Mouse (Mus musculus) lung, postnatal 10 days (tissue): ENCODE measurements at regions not wholly inside any gene's neighbourhood (a gene's known extent, or its start where the extent isn't known, plus 50 kb on each side); places are given as distances from the start of the nearest gene placed in this dataset.

Experiments
- DNase-seq: peaks from one replicate; pipeline ENCODE4 v3.0.0; 2021

GRCm38 (mm10) chr13:100975741-100976140 lies 142.5 kb upstream of the Slc30a5 start:
- no peak for DNase-seq

DNA sequence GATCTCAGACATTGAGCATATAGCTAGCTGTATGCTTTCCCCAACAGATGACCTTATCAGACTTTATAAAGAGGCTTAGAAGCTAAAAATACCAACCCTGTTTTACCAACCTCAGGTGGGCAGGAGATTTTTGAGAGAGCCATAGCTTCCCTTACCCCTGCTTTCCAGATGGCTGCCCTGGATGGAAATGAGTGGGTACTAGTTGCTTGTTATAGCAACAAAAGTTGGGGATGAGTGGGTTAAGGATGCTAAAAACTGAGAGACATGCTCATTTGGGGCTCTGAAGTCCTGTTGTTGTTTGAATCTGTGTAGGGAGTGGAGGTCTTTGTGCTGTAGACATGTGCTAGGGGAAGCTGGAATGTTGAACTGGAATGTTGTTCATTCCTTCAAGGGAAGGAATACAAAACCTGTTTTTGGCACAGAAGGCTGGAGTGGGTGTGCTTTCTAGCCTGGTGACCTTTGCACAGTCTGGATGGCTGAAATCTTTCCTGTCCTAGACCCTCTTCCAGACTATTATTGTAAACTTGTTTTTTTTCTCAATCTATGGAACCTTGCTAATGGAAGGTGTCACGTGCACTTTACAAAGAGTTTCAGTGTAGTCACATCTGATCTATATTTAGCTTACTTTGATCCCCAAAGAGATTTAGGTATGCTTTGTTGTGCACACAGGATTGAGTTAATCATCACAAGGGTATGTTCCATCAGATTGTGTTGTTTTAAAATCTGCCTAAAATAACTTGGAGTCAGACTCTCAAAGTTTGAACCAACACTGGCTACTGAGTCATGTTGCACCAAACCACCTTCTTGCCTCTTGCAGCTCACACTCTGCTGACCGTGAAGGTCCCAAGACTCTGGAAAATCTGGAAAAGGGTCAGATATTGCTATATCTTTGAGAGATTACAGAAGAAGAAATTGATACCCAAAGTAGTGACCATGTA lies 138.1 kb upstream of the Slc30a5 start:
- DNase-seq: no peak

GRCm38 (mm10) chr13:100962811-100963540 lies 129.7 kb upstream of the Slc30a5 start:
- no peak for DNase-seq

DNA sequence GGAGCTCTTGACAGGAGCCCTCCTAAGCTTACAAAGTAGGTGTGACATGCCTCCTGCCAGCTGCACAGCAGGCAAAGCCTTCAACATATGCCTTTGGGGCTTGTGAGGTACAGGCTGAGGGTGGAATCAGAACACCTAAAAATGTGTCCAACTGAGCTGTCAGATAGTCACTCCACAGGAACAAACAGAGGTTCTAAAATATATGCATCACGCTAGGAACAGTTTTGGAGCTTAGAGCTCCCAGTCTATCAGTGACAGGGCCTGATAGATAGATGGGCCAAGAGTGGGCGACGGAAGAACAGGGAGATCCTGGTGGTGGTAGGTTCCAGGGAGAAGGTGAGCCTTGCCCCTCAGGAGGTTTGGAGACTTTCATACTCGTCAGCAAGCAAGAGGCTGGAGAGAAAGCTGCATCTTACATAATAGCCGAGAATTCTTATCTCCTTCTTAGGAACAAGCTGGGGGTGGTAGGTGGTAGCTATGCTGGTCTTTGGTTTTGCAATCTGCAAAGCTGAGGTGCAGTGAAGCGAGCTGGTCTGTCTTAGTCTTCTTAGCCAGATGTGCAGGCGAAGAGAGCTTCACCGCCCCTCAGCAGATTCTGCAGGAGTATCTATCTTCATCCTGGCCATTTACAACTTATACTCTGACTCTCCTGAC lies 121.5 kb upstream of the Slc30a5 start:
- no peak for DNase-seq

DNA sequence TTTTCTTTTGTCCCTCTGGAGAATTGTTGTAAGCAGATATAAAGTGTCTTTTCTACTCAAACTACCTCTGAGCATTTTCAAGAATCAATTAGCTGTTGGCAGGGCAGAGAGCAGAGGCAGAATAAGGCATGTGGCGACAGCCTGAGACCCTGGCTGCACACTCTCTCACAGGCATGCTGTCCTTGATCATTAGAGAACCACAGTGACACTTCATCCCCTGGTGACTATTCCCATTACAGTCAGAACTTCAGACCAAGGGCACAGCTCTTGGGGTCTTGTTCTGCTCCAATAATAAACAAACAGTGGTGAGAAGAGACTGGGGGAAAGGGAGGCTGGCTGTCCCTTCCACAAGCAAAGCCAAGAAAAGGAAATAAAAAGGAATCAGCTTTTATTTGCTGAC lies 120.9 kb upstream of the Slc30a5 start:
- DNase-seq: peak; percentile 17

DNA sequence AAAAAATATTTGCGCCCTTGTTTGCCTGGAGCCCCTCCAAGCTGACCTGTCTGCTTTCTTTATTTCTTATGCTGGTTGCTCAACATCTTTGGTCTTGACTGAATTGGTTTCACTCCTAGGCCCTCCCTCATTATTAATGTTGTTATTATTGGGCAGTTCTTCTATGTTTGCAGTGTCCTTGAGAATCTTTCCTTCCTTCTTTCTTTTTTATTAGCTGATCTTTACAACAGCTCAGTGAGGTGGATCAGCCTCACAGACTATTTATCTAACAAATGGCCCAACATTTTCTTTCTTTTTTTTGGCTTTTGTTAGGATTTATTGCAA lies 117.9 kb upstream of the Slc30a5 start:
- no peak for DNase-seq

DNA sequence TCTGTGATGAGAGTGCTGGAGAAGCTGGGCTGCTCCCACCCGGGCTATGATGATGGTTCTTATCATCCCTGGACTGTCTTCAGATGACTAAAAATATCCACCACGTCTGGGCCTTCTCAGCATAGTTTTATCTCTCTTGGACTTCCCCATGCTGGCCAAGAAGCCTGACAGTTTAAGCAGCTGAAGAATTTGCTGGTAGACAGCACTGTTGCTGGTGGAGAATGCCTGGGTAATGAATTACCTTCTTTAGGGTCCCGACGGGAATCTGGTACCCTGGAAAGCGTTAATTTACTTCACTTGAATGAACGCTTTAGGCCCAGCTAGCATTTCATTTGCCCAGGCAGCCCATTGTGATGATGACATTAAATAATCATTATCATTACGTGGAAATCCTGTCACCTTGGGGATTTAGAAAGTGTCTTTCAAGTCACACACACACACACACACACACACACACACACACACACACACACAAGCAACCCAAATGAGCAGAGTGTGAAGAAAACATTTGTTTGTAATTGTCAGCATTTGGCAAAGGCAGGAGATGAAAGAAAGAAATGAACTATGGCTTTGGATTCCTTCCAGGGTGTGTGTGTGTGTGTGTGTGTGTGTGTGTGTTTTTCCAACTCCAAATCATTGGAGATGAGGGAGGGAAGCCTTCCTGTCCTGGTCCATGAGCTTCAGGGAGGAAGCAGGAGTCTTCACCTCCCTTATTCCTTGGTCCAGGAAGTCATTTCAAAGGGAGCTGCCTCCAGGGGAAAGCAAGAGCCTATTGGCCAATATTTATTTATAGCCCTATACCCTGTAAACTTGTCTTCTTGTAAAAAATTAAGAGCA lies 117.3 kb upstream of the Slc30a5 start:
- peak; percentile 45 for DNase-seq

GRCm38 (mm10) chr13:100943206-100943848 lies 110.1 kb upstream of the Slc30a5 start:
- no peak for DNase-seq

GRCm38 (mm10) chr13:100940791-100941190 lies 107.6 kb upstream of the Slc30a5 start:
- no peak for DNase-seq

GRCm38 (mm10) chr13:100939677-100940076 lies 106.5 kb upstream of the Slc30a5 start:
- peak; percentile 64 for DNase-seq

DNA sequence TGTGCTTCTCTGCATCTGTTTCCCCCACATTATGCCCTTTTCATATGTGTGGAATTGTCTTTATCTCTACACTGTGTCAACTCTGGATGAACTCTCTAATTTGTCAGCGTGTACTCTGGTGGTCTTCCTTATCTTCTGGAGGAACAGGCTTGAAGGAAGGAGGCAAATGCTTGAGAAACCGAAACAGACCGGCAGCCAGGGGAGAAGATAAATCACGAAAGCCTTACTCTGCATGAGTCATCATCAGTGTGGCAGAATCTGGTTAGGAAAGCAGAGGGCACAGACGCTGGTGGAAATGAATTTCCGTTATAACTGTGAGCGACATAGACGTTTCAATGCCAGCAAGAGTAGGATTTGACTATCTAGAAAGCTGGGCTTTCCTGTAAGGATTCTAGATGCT lies 100.0 kb upstream of the Slc30a5 start:
- no peak for DNase-seq

DNA sequence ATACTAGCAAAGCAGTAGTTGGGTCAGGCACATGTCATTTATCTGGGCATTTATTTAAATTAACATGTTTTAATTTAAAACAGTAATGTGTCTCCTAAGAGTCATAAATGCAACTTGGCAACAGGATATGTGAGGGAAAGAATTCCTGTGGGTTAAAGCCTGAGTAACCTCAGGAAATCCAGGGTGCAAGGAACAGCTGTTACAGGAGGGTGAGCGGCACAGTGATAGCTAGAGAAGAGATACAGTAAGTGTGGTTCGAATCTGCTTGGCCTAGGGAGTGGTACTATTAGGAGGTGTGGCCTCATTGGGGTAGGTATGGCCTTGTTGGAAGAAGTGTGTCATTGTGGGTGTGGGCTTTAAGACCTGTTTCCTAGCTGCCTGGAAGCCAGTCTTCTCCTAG lies 66.3 kb upstream of the Slc30a5 start:
- no peak for DNase-seq

- no peak for DNase-seq
These were observed 60.6 kb upstream of the Slc30a5 start for GRCm38 (mm10) chr13:100893871-100894270.

DNA sequence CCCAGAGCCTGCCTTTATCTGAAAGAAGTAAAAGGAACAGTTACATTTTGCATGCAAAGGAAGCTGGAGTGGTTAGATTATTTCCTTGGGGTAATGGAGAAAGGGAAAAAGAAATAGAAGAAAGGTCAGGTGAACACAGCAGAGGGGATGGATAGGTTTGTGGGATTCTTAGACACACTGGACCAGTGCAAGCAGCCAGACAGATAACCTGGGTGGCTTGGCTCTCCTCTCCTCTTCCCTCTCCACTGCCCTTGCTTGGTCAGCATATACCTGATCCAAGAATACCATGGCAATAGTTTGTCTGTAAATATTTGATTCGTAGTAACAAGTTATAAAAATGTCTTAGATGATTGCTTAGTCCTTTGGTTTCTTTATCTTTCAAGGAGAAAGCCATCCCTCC lies 59.9 kb upstream of the Slc30a5 start:
- no peak for DNase-seq

DNA sequence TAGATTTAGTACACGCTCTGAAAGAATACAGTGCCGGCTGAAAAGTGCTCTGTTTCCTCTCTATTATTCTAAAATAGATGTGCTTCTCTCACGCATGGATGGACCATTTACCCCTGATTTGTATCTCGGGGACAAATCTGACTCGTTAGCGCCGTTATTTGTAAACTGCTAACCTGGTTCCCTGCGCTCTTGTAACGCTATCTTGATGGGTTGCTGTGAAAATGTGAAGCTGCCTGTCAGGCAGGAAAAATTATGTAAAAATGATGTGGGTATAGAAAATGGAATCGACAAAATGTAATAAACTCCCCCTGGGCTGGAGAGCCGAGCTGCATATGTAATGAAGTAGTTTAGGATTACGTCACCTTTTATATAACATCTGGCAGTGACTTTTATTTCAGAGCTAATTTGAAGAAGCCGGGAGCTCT lies 59.4 kb upstream of the Slc30a5 start:
- no peak for DNase-seq

- DNase-seq: peak; percentile 76
These were observed 59.0 kb upstream of the Slc30a5 start for GRCm38 (mm10) chr13:100892204-100892603.

- DNase-seq: no peak
These were observed 57.2 kb upstream of the Slc30a5 start for GRCm38 (mm10) chr13:100890457-100890856.

DNA sequence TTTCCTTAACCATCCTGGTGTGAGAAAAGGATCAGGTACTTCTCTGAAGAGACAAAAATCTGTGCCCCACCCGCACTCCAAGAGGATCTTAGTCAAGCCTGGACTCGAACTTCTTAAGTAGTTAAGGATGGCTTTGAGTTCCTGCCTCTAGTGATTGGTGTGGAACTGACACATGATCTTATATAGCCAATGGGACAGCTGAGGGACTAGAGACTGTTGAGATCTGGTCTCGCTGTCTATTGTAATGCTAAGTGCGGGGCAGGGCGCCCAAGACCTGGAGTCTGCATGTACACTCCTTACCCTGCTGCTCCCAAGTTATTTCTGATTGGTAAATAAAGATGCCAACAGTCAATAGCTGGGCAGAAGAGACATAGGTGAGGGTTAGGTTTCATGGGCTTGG lies 55.3 kb upstream of the Slc30a5 start:
- DNase-seq: no peak

GRCm38 (mm10) chr13:100883711-100884110 lies 50.5 kb upstream of the Slc30a5 start:
- DNase-seq: no peak
